Mouse (Mus musculus): ENCODE measurements around the gene Zfp74.
A peak's percentile ranks its signal among the peaks of the same experiment; 100 is the strongest.
"Not testable (repeated sequence)": the region's sequence is repeated elsewhere in the genome, so short reads cannot be mapped to it uniquely, and the experiment has no call there.

Gene Zfp74

DNA sequence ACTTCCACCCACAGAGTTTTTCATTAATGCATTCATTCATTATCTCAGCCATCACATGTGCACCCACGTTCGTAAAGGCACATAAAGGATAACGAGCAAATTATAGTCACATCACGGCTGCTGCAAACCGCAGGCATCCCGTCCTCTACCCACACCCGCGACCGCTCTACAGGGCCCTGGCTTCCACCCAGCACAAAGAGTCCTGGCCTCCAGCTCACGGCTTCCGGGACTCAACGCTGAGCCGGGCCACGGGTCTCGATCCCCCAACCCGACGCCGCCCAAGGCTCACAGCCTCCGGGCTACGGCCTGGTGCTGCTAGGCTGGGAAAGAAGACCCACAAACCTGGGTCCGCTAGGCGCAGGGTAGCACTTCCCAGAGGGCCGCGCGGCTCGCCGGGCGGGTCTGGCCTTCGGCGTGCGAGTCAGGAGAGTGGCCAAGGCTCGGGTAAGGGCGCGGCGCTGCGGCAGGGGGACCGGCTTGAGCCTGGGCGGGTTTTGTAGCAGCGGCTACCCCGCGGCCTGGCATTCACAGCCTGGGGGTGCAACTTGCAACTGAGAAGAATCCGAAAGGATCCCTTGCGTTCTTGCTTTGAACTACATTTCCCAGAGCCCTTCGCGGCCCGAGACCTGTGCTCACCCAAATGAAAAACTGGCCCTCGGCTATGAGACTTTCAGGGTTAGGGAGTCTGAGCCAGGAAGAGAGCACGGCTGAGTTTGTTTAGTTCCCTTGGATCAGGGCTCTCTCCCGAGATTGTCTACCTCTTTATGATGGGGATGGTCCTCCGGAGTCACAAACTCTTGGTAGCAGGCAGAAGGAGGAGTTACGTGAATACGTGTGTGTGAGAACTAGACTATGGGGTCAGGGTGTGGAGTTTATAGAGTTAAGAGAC lies at the start of gene Zfp74:
TSS of gene Zfp74 (minus strand) at position 577 of the 889 bp plus-strand sequence.
- DNase-seq (ENCODE audit: low read depth, low spot score) = peak; percentile 53

DNA sequence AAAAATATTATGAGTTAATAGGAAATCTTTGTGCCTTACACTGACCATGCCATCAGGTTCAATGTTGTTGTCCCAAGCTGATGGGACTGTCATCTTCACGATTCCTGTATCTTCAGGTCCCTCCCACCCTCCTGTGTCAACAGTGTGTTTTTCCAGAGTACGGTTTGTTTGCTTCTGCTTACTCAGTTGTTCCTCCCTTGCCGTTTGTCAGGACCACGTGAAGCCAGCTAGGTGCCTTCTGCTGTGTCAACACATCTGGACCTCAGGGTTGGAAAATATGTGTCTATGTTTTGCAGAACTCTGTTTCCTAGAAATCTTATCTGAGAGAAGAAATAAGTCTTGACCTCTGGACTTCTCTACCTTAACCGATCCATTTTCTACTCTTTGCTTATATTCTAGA lies 46.7 kb upstream of the Zfp74 start:
- no peak for DNase-seq (ENCODE audit: low read depth, low spot score)

DNA sequence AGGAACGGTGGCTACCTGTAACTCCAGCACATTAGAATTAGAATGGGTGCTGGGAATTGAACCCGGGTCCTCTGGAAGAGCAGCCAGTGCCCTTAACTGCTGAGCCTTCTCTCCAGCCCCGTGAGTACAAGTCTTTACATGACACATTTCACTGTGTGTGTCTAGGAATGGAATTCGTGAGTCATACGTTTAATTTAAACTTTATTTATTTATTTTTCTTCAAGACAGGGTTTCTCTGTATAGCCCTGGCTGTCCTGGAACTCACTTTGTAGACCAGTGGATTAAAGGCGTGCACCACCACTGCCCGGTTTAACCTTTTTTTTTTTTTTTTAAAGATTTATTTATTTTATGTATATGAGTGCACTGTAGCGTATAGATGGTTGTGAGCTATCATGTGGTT lies 41.2 kb upstream of the Zfp74 start:
- DNase-seq (ENCODE audit: low read depth, low spot score) = no peak

DNA sequence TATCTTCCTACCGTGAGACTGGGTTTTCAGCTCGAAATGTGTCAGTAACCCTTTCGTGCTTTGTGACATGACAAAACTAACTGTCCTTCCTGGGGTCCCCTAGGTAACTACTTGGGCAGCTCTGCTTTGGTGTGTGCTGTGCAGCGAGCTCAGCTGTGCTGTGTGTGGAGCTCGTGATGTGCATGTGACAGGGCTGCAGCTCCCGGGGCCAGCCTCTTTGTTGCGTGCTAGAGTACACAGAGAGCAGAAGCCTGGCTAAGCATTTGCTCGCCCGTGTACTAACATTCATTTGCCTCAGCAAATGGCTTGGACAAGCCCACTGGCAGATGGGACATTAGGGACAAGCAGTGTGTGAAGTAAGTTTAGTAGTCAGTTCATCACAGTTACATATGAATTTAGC lies 39.5 kb upstream of the Zfp74 start:
- DNase-seq (ENCODE audit: low read depth, low spot score) = no peak

DNA sequence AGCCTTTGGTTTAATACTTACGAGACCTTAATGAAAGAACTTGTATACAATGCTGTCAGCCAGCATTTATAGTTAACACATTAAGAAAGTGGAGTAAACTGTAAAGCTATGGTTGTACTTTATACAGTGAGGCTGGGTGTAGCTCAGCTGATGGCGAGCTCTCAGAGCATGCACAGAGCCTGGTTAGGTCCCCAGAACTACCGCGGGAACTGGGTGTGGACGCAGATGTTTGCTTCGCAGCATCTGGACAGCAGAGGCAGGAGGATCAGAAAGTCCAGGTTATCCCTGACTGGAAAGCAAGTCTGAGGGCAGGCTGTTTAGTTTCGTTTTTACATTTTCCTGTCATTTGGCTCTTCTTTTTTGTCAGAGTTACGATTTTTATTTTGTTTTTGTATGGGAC lies 38.8 kb upstream of the Zfp74 start:
- no peak for DNase-seq (ENCODE audit: low read depth, low spot score)

DNA sequence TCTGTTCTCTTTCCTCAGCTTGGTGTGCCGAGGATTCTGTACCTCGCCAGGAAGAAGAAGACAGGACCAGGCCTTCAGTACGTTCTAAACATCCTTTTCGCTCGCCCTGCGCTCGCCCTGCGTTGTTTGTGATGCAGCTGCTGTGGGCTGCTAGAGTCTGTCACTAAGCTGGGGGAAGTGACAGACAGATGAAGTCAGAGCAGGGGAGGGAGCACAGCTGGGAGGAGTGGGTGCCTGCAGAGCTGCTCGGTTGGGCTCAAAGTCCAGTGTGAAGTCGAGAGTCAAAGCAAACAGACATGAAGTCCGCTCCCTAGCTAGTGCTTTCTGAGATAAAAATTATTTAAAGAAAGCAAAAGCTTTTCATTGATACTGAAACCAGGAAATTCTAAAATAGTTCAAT lies 35.1 kb upstream of the Zfp74 start:
- no peak for DNase-seq (ENCODE audit: low read depth, low spot score)

DNA sequence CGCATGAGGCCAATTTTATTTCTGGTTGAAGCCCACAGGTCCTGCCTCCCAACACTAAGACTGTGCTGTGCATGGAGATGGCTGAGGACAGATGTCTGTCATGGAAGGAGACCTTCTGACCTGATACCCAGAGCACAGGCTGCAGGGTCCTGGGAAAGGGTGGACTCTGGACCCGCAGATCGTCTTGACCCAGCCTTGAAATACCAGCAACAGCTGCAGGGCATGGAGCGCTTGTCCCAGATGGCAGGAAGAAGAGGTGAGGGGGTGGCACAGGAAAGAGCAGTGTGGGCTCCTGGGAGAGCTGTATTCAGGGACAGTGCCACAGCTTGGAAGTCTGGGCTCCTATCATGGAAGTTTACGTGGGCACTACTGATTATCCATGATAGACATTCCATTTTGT lies 33.7 kb upstream of the Zfp74 start:
- DNase-seq (ENCODE audit: low read depth, low spot score) = no peak

DNA sequence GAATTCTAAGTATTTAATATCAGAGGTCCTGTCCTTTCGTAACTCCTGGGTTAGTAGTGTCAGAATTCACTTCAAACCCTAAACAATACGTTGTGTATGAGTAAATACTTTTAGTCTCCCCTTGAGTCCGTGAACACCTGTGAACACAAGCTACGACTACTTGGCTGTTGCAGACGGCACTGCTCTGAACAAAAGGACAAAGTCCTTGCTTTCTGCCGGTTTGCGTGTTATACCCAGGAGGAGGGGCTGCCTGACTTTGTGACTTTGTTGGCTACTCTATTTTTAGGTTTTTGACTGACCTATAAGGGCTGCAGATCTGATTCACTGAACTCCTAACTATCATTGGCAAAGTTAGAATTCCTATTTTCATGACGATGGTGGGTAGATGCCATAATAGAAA lies 32.2 kb upstream of the Zfp74 start:
- no peak for DNase-seq (ENCODE audit: low read depth, low spot score)

DNA sequence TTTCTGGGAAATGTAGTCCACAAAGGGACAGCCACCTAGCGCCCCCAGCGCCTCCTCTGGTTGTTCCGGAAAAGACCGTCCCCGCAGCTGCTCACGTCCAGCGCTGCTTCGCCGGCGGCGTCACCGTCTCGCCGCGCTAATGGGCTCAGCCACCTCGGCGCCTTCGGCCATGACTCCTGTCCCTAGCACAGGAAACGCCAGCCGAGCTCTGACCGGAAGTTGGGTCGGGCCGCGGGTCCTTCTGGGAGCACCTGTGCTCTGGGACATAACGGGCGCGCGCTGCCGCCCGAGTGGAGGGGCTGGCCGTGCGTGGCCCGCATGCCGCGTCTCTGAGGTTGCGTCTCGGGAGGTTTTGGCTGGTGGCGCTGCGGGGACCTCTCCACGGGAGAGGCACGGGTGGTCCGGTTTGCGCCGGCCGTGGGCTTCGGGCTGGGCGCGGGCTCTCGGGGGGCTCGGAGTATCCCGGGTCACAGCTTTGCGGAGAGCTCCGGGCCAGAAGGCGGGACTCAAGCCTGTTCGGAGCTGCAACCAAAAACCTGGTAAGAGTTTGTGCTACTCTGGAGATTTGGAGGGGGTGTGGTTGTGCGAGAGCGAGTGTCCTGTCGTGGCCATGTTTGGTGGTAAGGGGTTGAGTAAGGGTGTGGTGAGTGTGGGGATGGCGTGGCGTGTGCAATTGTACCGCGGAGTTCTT lies 29.9 kb upstream of the Zfp74 start, which contains the start of gene Zfp568:
TSS of gene Zfp568 (plus strand) at position 266 of the 691 bp plus-strand sequence.
- peak; percentile 88 for DNase-seq (ENCODE audit: low read depth, low spot score)

DNA sequence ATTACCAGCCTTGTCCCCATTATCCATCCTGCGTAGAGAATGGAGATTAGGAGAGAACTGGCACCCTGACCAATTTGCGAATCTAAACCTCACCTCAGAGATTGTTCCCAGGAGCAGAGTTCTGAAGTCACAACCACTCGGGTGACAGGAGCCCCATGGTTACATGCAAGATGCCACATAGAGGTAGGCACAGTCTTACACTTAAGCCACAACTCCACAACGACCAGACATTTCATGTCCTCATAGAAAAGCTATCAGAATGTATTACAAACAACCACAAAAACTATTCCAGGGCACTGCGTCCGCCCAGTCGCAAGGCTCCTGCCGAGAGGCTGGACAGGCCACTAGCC lies 29.4 kb upstream of the Zfp74 start:
- DNase-seq (ENCODE audit: low read depth, low spot score) = no peak

DNA sequence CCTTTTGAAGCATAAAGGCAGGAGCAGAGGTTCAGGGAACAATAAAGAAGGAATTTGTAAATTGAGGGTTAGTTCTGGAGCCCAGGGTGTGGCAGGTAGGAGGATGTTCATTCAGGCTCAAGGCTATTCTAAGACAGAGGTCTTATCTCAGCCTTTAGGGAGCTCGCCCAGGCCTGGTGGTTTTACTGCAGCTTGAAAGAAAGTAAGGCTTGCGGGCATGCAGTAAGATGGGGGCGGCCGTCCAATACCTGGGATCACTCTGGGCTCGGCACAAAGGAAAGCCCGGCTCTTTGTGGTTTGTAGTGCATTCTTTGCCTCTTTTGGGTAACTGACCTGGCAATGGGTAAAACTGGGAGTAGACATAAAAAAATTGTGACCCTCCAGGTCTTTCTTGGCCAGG lies 29.0 kb upstream of the Zfp74 start:
- no peak for DNase-seq (ENCODE audit: low read depth, low spot score)

DNA sequence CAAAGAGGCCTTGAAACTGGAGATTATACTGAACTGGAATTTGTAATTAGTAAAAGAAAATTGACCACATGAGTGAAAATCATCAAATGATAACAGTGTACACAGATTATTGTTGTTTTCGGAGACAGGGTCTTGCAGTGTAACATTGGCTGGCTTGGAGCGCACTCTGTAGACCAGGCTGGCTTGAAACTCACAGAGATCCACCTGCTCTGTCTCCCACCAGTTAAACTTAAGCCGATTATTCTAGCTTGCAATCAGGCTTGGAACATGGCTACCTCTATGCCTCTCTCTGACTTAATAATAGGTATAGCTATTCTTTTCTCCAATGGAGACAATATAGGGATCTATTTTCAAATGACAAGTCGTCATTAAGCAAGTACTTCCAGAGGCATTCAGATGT lies 28.5 kb upstream of the Zfp74 start:
- no peak for DNase-seq (ENCODE audit: low read depth, low spot score)

DNA sequence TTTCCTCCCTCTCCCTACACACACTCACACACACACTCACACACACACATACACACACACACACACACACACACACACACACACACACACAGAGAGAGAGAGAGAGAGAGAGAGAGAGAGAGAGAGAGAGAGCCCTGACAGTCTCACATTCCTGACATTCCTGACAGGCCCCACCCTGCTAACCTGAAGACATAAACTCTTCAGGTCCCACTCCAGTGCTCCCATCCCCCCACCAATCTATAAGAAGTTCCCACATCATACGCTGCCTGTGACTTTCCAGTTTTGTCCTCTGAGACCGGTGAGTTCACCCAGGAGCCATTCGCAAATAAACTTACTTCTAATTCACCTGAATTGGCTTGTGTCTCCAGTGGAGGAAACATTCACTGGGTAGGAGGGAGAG lies 28.0 kb upstream of the Zfp74 start:
- DNase-seq (ENCODE audit: low read depth, low spot score) = no peak

DNA sequence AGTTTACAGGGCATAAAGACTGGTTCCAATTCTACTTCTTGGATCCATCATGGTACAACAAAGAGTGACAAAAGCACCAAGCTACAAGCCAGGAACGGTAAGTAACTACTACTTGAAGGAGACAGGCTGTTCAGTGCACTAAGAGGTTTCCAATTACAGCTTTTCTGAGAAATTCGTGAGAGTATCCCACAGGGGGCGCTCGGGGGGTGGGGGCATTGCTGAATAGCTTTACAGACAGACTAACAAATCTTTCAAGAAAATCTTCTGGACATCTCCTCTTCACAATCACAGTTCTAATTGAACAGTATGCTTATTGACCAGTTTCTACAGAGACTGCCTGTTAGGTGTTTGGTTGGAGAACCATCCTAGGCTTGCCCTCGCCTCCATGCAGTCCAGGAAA lies 27.6 kb upstream of the Zfp74 start:
- no peak for DNase-seq (ENCODE audit: low read depth, low spot score)

DNA sequence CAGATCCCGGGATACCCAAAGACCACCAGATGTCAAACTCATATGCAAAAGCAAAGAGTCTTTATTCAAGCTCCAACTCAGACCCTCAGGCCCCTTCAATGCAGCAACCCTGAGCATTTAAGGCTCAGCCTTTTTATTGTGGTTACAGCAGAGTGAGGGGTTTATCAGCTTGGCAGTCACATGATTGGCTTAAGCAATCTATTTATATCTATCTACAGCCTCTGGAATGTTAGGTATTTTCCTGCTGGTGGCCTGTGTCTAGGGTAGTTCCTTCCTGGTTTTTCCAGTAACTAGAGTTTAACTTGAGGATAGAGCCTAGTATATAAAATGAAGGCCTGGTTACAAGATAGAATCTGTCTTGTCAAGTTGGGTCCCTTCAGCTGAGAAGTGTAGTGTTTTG lies 26.9 kb upstream of the Zfp74 start:
- DNase-seq (ENCODE audit: low read depth, low spot score) = no peak

DNA sequence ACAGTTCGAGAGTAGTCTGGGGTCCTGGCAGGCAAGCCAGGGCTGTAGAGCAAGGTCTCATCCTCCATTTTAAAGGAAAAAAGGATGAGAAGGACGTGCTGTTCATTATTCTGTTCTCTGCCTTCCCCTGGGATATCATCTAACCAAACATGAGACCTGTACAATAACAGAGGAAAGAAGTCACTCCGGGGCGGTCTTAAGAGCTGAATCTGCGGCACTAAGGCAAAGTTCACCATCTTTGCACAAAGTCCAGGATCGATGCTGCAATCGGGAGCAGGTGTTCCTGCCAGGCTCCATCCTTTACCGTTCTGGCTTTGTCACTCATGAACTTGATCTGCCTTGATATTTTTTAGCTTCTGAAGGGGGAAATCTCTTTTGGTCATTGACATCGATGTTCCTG lies 16.8 kb upstream of the Zfp74 start:
- no peak for DNase-seq (ENCODE audit: low read depth, low spot score)

DNA sequence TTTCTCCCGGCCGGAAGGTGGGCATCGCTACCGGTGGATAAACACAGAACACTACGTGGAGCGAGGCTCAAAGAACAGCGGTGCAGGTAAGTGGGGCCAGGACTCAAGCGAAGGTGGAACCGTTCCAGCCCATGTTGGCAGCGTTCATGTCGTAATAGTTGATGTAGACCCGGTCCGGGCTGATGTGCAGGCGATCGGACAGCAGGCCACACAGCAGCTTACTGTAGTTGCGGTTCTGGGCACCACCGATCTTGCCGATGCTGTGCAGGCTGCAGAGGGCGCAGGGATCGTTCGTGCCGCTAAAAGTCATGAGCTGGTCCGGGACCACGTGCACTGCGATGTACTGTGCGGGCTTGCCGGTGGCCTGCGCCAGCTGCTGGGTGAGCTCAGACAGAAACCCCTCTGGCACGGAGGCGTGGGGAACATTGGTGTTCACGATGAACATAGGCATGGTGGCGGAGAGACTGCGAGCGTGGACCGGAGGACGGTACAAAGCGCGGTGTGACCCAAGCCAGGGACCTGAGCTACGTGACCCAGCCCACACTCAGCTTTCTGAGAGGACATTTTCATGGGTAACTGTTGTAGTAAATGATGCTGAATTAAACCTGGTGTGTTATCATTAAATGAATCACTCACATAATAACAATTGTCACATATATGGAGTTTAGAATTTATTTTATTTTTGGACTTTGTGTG lies 11.4 kb upstream of the Zfp74 start:
- DNase-seq (ENCODE audit: low read depth, low spot score) = not testable (repeated sequence)

DNA sequence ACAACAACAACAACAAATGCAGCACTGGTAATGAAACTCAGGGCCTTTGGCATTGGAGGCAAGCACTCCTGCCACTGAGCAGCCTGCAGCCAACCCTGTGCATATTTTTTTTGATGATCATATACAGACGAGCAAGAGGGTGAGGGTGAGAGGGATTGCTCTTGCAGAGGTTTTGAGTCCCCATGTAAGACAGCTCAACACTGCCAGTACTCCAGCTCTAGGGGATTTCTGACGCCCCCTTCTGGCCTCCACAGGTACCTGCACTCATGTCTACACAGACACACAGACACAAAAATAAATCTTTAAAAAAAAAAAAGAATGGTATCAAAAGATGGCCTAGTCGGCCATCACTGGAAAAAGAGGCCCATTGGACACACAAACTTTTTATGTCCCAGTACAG lies 5.1 kb upstream of the Zfp74 start:
- DNase-seq (ENCODE audit: low read depth, low spot score) = no peak

DNA sequence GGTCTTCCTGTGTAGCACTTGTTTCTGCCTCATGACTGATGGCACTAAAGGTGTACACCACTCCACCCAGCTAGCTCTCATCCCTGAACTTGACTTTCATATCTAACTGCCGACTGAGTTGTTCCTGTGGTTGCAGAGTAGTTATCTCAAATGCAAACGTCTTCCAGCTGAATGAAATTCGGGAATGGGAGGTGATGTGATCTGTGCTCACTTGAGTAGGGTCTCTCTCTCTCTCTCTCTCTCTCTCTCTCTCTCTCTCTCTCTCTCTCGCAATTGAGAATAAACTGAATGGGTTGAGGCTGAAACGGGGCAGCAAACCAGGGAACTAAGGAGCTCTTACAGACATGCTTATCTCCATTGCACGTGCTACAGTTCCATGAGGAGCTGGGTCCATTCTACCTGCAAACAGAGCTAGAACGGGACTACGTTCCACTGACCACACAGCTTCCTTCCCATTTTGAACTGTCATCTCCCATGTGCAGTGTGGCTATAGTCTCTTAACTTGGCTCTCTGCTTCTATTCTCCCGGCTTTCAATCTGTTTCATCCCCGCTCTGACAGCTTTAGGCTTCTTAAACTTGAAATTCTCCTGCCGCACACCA lies 4.3 kb upstream of the Zfp74 start:
- no peak for DNase-seq (ENCODE audit: low read depth, low spot score)

DNA sequence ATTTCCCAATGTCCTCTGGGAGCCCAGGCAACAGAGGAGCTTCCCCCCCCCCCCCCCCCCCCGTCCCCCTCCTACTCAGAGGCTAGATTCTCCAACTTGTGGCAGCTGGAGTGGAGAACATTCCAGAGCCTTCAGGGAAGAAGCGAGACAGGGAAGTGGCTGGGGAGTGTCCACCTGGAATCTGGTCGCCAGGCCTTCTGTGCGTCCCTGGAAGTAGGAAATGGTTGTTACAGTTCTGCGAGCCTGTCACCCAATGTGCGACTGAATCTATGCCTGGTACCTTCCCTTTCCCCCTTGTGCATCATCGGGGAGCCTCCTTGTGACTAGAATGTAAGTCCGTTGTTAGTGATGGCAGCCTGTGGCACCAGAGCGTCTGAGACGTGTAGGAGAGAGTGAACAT lies 2.4 kb upstream of the Zfp74 start:
- DNase-seq (ENCODE audit: low read depth, low spot score) = no peak

DNA sequence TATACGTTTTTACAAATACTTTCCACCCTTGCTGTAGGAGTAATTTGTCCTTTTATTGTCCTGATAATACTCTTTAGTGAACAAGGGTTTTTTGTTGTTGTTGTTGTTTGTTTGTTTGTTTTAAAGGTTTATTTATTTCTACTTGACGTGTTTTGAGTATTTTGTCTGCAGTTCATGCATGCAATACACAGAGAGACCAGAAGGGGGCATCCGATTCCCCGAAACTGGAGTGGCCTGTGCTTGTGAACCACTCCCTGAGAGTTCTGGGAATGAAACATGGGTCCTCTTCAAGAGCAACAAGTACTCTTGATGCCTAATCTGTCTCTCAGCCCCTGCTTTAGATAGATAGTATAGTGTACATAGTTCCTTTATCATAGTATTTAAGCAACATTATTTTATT lies 842 bp upstream of the Zfp74 start:
- DNase-seq (ENCODE audit: low read depth, low spot score) = peak; percentile 46

DNA sequence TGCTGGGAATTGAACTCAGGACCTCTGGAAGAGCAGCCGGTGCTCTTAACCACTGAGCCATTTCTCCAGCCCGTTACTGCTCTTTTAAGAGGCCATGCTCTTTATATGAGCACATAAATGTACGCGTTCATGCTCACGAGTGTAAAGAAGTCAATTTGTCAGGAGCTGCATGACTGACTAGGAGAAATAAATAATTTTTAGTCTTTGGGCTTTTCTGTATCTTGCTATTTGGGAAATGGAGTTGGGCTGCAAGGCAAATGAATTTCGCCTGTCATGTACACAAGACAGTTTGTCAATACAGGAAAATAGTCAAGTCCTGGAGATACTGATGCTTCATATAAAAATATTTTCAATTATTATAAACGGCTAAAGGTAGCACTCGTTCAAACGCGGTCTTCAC lies 803 bp downstream of the Zfp74 start:
- no peak for DNase-seq (ENCODE audit: low read depth, low spot score)

Measured in retina, postnatal 7 days (tissue).